Mouse (Mus musculus) layer of hippocampus, adult 18-20 months (tissue): ENCODE results near the gene Atg9b. TPM values are rescaled to one million over a fixed set of nuclear protein-coding genes. Genes with fewer than 3 reads are reported as not detected.
"Not testable (repeated sequence)": the region's sequence is repeated elsewhere in the genome, so short reads cannot be mapped to it uniquely, and the experiment has no call there.

Experiments used
- DNase-seq, 2 experiments: peaks; one replicate each; pipeline ENCODE4 v3.0.0; 2022; ENCODE audit warnings: low spot score in 2 of 2
- total RNA-seq, 2 experiments: library from RNA; stranded (reverse); gene quantifications; 2 replicates each; pipeline ENCODE4 v1.2.3; 2021

Gene Atg9b
- total RNA-seq, 2 experiments from 2014 or later = 3.0 to 3.7 TPM

DNA sequence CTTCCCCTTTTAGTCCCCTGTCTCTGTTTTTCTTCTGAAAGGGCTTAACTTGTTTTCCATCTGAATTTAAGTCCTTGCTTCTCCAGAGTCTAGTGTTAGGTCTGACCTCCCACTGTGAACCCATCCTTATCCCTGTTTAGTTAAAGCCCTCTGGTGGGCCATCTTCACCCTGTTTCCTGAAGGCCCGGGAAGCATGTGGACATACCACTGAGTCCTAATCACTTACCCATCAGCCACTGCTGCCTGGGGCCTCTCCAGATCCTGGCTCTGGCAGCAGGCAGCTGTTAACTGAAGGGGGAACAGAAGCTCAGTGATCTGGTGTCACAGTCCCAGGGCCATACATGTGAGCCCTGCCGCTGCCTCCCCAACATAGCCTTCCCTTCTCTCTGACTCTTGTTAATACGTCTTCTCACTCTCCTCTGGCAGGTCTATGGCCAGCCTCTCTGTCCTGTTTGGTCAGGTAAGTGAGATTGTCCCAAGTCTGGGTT lies 13.5 kb upstream of the Atg9b start:
- DNase-seq = no peak

DNA sequence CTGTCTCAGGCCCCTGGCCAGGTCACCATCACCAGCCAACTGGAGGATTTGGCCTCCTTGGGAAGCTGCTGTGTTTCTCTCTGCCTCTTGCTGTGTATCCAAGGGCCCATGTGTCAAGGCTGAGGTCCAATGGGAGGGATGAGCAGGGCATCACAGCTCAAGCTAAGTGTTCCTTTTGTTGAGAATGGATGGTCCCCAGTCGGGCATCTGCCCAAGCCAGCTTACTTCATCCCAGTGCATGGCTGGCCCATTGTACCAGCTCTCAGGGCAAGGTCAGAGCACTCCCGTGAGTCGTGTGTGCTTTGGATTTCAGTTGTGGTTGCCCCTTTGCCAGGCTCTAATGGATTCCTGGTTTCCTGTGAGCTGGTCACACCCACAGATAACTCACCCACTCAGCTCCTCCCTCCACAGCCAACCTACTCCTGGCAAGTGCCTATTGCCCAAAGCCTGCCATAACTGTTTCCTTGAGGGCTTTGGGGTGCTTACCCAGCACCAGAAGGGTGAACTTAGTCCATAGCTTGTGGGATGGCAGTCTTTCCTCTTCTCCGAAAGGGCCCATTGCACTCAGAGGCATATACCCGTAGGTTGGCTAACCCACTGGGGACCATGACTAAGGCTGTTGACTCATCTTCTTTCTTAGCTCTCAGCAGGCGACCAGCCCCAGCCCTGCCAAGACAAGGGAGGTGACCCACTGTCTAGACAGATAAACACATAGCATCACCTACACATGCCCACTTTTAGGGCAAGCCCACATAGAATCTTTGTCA lies 12.8 kb upstream of the Atg9b start:
- DNase-seq = no peak

DNA sequence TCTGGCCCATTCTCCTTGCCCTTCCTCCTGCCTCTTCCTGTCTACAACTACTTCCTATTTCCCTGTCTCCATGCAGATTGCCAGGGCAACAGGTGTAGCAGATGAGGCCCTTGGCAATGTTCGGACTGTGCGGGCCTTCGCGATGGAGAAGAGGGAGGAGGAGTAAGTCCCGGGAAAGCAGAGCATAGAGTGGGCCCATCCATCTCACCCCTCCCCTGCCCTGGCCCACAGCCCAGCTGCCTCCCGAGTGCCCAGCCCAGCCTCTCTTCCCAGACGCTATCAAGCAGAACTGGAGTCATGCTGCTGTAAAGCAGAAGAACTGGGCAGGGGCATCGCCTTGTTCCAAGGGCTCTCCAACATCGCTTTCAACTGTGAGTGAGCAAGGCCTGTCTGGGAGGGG lies 10.0 kb upstream of the Atg9b start:
- no peak for DNase-seq

DNA sequence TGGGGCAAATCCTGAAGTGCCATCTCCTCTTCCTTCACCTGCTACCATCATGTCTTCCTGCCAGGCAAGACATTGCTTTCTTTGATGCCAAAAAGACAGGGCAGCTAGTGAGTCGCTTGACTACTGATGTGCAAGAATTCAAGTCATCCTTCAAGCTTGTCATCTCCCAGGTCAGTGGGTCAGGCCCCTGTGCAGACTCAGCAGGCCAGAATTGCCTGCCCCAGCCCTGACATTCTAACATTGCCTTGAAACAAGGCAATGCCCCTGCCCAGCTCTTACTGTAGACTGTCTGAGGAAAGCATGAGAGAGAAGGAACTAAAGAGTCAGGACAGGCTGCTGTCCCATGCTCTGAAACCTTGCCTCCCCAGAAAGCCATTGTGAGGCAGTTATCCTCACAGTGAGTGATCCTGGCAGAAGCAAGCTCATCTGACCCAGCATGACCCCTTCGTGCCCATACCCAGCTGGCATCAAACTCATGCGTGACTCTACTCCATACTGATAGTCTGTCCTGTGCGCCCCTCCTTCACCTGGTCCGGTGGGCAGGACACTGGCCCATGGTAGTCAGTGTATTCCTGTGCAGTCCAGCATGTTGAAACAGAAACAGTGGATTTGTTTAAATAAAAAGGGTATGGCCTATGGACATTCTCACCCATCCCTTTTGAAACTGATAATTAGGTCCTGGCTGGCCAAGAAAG lies 9.1 kb upstream of the Atg9b start:
- DNase-seq = no peak

DNA sequence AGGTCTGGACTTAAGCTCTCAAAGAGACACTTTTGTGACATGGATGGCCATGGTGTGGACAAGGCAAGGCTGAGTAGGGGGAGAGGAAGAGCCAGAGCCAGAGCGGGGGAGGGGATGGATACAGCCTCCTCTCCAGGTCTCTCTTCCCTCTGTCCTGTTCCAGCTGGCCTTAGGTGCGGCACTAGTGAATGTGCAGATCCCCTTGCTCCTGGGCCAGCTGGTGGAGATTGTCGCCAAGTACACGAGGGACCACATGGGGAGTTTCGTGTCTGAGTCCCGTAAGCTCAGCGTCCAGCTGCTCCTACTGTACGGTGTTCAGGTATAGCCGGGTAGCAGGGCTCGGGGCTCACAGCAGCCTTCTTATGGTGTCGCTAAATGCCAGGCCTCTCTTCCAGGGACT lies 8.4 kb upstream of the Atg9b start:
- DNase-seq = no peak

DNA sequence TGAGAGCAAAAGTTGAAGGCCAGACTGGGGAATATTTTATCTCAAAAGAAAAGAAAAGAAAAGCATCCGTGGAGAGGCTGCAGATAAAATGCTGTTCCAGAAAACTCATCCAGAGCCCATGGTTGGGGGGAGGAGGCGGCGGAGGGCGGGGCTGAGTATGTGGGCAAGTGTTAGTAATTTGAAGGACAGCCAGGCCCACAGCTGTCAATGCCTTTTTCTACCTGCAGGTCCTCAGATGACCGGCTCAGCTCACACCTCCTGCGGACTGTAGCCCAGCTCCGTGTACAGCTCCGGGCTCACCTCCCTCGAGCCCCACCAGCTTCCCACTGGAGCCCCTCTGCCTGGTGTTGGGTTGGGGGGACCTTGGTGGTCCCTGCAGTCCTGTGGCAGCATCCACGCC lies 7.7 kb upstream of the Atg9b start:
- no peak for DNase-seq

DNA sequence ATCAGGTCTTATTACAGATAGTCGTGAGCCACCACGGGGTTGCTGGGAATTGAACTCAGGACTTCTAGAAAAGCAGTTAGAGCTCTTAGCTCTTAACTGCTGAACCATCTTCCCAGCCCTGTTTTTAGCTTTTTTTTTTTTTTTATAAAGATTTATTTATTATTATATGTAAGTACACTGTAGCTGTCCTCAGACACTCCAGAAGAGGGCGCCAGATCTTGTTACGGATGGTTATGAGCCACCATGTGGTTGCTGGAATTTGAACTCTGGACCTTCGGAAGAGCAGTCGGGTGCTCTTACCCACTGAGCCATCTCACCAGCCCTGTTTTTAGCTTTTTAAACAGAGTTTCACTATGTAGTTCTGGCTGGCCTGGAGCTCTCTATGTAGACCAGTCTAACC lies 4.3 kb upstream of the Atg9b start:
- not testable (repeated sequence) for DNase-seq

DNA sequence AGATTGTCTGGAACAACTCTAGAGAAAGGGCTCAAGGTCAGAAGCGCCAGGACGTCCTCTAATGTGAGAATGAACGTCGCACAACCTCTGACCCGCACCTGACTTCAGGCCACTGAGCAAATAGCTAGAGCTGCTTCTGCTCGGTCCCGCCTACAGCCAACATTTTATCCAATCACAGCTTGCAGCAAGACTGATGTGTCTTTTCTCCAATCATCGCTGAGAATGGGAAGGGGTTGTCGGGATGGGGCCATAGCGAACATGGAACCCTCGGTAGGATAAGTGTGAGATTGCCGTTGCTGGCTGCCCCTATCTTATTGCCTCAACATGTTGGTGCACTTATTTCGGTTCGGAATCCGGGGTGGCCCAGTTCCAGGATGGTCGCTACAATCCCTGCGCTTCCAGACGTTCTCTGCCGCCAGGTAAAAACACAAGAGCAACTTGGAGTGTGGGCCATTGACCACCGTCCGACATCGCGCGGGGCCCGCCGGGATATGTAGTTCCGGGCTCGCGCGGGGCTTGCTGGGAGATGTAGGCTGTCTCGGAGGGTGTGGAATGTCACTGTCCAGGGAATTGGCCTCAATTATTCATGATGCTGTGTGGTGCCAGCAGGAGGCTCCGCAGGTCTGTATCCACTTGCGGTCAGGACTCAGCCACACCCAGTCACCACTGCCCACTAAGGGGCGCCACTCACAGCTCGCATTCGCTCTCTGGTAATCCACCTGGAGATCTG lies 2.4 kb upstream of the Atg9b start:
- DNase-seq = peak; percentile 95 to 99

DNA sequence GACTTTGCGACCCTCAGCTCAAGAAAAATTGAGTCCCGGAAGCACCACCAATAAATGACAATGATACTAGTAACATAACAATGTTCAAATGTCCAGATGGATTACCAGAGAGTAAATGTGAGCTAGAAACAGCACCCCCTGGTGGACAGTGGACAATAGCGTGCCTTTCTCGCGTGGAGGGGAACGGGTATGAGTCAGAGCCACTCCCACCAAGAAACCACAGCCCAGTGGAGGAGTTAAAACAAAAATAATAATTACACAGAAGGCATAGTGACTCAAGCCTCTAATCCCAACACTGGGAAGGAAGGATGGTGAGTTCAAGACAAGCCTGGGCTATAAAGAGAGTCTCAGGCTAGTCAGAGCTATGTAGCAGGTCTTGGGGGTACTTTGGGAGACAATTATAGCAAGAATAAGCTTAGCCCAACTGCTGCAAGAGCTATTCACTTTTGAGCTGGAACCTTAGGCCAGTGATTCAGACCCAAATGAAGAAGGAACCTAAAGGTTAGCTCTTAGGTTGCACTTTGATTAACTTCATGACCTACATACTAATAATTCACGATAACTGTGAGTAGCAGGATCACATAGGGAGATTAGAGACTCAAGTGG lies 1.6 kb upstream of the Atg9b start, which contains the start of gene Abcb8:
Gene Abcb8, plus strand, starts transcription at position 272 of the 606 bp plus-strand sequence.
- peak; percentile 81 to 93 for DNase-seq

DNA sequence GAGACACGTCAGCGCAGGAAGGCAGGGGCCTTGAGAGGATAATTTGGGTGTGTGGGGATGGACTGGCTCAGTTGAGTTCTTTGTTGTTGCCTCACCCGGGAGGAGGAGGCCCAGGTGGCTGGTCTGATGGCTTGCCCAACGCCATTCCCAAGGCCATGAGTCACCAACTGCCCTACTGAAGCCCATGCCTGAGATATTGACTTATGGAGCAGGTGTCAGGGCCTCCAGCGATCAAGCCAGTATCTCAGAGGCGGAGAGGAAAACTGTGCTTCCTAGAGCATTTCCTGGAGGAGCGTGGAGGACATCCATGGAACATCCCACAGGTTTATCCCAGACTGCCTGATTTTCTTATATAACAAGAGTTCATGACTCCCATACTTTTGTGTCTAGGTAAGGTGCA lies 781 bp upstream of the Atg9b start:
- DNase-seq = no peak

DNA sequence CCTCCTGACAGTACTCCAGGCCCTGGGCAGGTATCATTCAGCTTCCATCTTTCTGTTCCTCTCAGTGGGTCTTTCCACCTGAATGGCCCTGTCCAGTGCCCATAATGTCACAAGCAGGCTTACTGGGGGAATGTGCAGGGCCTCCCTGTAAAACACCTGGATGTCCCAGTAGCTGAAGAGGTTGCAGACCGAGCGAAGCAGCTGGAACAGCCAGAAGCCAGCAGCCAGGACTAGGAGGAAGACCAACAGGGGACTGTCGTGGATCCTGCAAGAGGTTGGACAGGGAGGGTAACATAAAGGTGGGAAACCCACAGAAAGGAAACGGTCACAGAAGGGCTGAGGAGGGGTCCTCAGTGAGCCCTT lies 2.3 kb downstream of the Atg9b start:
- no peak for DNase-seq

DNA sequence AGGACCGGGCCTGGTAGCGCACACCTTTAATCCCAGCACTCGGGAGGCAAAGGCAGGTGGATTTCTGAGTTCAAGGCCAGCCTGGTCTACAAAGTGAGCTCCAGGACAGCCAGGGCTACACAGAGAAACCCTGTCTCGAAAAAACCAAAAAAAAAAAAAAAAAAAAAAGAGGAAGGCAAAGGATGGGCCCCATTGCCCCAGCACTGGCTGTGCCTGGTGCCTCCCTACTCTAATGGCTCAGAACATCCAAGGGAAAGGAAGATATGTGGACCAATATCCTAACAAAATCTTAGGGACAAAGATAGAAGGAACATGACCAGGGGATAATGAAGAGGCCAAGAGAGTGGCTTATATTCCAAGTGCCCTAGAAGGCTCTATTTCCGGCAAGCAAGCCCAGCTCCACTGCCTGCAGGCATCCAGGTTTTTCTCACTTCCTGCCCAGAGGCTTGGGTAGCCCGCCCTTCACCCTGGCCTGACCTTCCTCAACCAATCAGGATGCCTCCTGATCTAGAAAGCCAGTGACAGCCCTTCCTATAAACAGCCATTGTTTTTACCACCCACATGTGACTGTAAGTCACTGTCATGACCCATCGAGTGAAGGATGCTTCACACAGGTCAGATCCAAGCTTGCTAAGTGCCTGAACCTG lies 2.8 kb downstream of the Atg9b start:
- DNase-seq = no peak

DNA sequence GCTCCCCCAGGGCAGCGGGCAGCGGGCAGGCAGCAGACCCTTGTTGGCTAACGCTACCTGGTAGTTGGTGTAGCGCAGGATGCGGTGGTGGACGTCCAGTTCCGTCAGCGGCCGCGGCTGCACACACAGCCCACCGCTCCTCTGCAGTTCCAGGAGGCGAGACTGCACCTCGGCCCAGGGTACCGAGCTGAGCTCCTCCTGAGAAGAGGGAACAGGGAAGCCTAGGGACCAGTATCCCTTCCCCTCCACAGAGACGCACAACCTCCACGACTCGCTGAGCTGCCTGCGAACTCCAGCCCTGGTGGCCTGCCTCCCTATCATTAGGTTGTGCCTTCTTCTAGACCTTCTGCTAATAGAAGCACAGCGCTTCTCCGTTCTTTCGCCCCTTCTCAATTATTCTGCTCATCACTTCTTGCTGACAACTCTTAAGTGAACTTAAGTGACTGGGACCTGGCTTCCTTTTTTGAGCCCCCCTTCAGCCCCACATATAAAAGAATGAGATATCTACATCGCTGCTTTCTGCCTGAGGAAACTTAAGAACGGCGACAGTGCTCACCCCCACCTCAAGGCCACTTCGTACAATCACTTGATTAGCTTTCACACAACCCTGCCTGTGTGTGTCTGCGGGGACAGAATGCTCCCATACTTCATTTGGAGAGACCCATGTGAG lies 3.6 kb downstream of the Atg9b start:
- no peak for DNase-seq

DNA sequence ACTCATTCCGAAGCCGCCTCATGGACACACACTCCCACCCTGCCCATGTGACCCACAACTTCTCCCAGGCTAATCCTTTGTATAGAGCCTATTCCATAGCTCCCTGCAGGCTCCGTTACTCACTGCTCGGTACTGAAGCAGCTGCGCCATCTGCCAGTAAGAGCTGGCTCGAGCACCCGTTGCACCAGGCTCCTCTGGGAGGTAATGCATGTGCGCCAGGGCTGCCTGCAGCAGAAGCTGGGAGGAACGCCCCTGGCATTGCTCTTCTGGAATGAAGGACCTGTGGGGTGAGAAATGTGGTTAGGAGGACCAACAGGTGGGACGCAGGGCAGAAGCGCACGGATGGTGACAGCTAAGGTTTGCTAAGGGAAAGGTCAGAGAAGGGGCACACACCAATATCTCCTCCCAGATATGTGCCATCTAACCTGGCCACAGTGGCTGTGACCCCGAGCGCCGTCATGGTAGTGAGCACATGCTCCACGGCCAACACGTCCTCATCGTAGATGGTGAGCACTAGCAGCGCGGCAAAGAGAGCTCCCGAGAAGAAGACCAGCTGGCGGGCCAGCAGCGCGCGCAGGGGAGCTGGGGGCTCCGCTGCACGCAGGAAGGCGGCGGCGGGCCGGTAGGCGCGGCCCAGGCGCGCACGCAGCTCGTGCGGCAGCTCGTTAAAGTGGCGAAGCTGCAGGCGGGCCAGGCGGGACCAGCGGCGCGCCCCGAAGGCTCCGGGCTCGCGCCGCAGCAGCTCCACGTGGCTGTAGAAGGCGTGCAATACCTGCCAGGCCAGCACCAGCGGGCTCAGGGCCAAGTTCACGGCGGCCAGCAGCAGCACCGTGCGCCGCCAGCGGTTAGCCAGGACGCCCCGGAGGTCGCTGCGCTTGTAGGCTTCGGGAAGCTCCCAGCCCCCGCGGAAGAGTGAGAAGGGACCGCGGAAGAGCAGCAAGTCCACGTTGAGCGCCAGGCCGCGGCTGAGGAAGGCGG lies 4.4 kb downstream of the Atg9b start:
- DNase-seq = peak; percentile 57 to 71

DNA sequence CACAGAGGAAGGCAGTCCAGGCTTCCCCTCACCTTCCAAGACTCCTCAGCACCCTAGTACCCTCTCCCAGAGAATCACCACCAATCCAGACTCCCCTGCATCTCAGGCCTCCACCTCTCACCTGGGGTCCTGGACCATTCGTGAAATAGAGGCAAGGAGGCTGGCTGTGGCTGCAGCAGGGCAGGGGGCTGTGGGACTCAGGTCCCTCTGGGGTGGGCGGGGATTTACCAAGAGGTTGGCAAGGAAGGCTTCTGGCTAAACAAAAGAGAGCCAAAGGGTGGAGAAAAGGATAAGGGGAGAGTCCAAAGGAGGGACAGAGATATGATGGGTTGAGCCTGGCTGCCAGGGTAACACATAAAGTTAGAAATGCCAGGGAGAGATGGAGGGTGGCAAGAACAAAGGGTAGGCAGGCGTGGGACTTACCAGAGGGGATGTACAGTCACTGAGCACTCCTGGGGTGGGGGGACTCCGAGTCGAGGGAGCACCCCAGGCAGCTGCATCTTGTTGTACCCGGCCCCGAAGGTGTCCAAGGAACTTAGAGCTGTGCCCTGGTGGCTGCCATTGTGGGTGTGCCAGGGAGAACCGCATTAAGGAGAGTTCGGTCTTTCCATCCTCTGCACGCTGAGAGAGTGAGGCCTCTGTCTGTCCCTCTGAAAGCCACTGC lies 5.9 kb downstream of the Atg9b start:
- no peak for DNase-seq

DNA sequence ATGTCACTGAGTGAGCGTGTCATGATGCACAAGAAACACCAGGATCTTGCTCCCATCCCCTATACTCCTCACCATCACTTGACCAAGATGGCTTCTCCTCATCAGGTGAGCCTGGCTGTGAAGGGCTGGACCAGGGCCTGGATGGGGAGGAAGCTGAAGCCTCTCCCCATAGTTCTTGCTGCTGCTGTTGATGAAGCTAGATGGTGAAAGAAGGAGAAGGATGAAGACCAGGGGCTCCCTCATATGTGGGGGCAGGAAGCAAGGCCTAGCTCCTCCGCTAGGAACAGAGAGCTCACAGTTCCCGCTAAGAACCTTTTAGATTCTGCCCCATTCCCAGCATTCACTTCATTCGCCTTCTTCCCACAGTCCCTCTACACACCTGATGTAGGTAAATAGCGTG lies 6.6 kb downstream of the Atg9b start:
- no peak for DNase-seq

DNA sequence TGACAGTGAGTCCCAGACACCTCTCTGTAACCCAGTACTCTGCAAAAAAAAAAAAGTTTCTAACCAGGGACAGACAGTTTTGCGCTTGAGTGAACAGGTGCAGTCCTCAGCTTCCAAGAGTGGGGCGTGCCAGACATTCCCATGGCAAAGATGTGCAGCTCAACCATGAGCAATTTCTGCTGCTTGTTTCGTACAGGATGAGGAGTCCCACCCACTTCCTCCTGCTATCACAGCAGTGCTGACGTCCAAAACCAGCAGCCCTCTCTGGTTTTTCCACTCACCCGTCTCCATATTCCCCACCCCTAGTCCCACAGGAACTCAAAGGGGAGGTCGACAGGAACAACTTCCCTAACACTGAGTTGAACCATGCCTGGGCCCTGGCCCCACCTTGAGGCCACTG lies 7.5 kb downstream of the Atg9b start:
- DNase-seq = peak; percentile 26 to 50

DNA sequence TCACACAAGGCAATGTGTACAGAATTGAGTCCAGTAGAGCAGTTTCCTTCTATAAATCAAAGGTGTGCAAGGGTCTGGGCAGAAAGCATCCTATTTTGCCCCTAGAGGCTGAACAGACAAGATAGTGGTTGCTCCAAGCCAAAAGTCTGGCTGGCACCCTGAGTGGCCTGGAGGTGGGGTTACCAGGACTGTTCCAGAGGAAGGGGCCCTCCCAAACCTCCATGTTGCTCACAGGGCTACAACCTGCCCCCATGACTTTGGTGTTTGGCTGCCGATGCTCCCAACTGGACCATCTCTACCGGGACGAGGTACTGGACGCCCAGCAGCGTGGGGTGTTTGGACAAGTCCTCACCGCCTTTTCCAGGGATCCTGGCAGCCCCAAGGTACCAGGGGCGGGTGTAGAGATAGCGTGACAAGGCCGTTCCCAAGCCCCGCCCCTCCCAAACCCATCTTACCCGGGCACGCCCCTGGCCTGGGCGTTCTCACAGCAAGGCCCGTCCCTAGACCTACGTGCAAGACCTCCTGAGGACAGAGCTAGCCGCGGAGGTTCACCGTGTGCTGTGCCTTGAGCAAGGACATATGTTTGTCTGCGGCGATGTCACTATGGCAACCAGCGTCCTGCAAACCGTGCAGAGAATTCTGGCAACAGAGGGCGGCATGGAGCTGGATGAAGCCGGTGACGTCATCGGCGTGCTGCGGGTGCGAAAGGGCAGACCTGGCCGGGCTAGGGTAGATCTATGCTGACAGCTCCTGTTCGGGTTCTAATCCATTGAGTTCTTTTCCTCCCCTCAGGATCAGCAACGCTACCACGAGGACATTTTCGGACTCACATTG lies 8.7 kb downstream of the Atg9b start:
- peak; percentile 88 to 95 for DNase-seq
